Mouse (Mus musculus) cerebellum, adult 2 months (tissue): Measurements from ENCODE around the gene Rgs10. TPM values are rescaled to one million over a fixed set of nuclear protein-coding genes. Genes with fewer than 3 reads are reported as not detected.

Source experiments
- DNase-seq, 2 experiments: peaks; one replicate each; pipeline ENCODE4 v3.0.0; 2021
- H3K27ac ChIP-seq: fragments of 200-500 bp; 2 replicates; pipeline ENCODE4 v1.5.1; 2012; ENCODE audit warnings: low read length, control low read depth, inconsistent platforms; ENCODE audit not compliant: insufficient read depth
- H3K27me3 ChIP-seq: fragments of 200-500 bp; 2 replicates; pipeline ENCODE4 v1.6.1; 2012; ENCODE audit warnings: inconsistent platforms, mild to moderate bottlenecking, low read length, moderate library complexity; ENCODE audit not compliant: control insufficient read depth, insufficient read depth
- H3K4me1 ChIP-seq: fragments of 200-500 bp; 2 replicates; pipeline ENCODE4 v1.6.1; 2011; ENCODE audit warnings: low read length; ENCODE audit not compliant: control insufficient read depth, insufficient read depth
- H3K4me3 ChIP-seq: fragments of 200-500 bp; replicated peaks from 2 replicates; pipeline ENCODE3; 2011; ENCODE audit warnings: mild to moderate bottlenecking, low read depth, low read length, control low read depth; ENCODE audit not compliant: insufficient read depth
- CTCF ChIP-seq: fragments of 200-500 bp; IDR thresholded peaks from 2 replicates; pipeline ENCODE4 v1.5.1; 2011; ENCODE audit warnings: low read depth, mild to moderate bottlenecking, control low read depth, low read length, moderate library complexity, borderline replicate concordance; ENCODE audit not compliant: insufficient read depth
- POLR2A ChIP-seq: fragments of 200-500 bp; IDR thresholded peaks from 2 replicates; pipeline ENCODE4 v1.6.1; 2011; ENCODE audit warnings: low read length, control low read depth, borderline replicate concordance; ENCODE audit not compliant: insufficient read depth
- WGBS: fragments of 180-500 bp; shearing (Covaris S2); methylation state at CpG from one replicate; pipeline ENCODE4 v1.1.7; 2018; 5-methylcytosine and 5-hydroxymethylcytosine counted together
- polyA plus RNA-seq: library from polyadenylated mRNA; depleted of rRNA; stranded (reverse); fragments of >200 nt; gene quantifications from 2 replicates; pipeline ENCODE4 v1.2.3, GENCODE M21; 2012

Rgs10 gene
- polyA plus RNA-seq, 1 experiment, result 73.0 TPM

- WGBS, result 77% methylated on average over 10 of the region's 10 CpGs
- no peak for TF ChIP-seq CTCF
Observed at GRCm38 (mm10) chr7:128403128-128403527, 15.4 kb downstream of the Rgs10 start.

GRCm38 (mm10) chr7:128402577-128402976, 16.0 kb downstream of the Rgs10 start:
- Histone ChIP-seq H3K4me1 (no peaks in the 10 kb centered on the region), H3K27ac (no peak overlapping the region), H3K27me3 (no peaks in the 10 kb centered on the region), H3K4me3 (no peak overlapping the region)
- no peak for DNase-seq
- 85% methylated on average over 8 of the region's 8 CpGs for WGBS
- TF ChIP-seq POLR2A, result no peak
- TF ChIP-seq CTCF, result no peak

More at GRCm38 (mm10) chr7:128403128-128403527, 15.4 kb downstream of the Rgs10 start:
- Histone ChIP-seq H3K27me3 (no peaks in the 10 kb centered on the region), H3K4me3 (no peak overlapping the region), H3K27ac (no peak overlapping the region), H3K4me1 (no peaks in the 10 kb centered on the region)
- DNase-seq, result no peak

GRCm38 (mm10) chr7:128398664-128399063, 19.9 kb downstream of the Rgs10 start:
- no peak overlapping the region for H3K4me3 ChIP-seq
- H3K4me1 ChIP-seq, result no peaks in the 10 kb centered on the region
- H3K27ac ChIP-seq, result no peak overlapping the region
- H3K27me3 ChIP-seq, result no peaks in the 10 kb centered on the region
- no peak for DNase-seq
- TF ChIP-seq POLR2A (no peak), CTCF (no peak)
- 88% methylated on average over 4 of the region's 4 CpGs for WGBS

DNA sequence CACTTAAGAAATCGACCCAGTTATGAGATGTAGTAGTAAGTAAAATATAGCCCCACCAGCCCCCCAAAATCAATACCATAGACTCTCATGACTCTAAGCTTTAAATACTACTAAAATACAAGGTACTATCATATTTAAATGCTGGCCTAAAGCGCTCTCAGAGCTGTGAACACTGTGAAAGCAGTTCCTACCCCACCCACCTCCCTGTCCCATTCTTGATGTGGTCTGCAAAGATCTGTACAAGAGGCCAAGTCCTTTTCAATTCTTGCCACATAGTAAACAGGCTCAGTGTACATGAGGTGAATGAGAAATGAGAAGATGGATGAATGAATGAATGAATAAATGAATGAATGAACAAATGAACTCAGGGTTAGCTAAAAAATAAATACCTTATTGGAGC, 21.5 kb downstream of the Rgs10 start:
- TF ChIP-seq POLR2A, result no peak
- TF ChIP-seq CTCF, result no peak
- Histone ChIP-seq H3K4me1 (no peaks in the 10 kb centered on the region), H3K27ac (no peak overlapping the region), H3K4me3 (no peak overlapping the region), H3K27me3 (no peaks in the 10 kb centered on the region)
- 59% methylated on average over 2 of the region's 2 CpGs for WGBS
- no peak for DNase-seq

- TF ChIP-seq POLR2A (no peak), CTCF (no peak)
- no peaks in the 10 kb centered on the region for H3K4me1 ChIP-seq
- WGBS, result 77% methylated on average over 4 of the region's 4 CpGs
- H3K4me3 ChIP-seq, result no peak overlapping the region
- DNase-seq, result no peak
- no peak overlapping the region for H3K27ac ChIP-seq
- H3K27me3 ChIP-seq, result no peaks in the 10 kb centered on the region
Observed at GRCm38 (mm10) chr7:128393756-128394155, 24.8 kb downstream of the Rgs10 start.

GRCm38 (mm10) chr7:128392972-128393314, 25.6 kb downstream of the Rgs10 start:
- no peak overlapping the region for H3K27ac ChIP-seq
- H3K4me3 ChIP-seq, result no peak overlapping the region
- no peak for DNase-seq
- no peaks in the 10 kb centered on the region for H3K27me3 ChIP-seq
- no peaks in the 10 kb centered on the region for H3K4me1 ChIP-seq
- no peak for TF ChIP-seq CTCF
- 34% methylated on average over 5 of the region's 5 CpGs for WGBS

GRCm38 (mm10) chr7:128392071-128392971, 26.2 kb downstream of the Rgs10 start:
- no peak overlapping the region for H3K27ac ChIP-seq
- H3K4me1 ChIP-seq, result no peaks in the 10 kb centered on the region
- peak in 1 of 2 experiments; percentile 9 for DNase-seq
- no peak for TF ChIP-seq CTCF
- no peak for TF ChIP-seq POLR2A
- WGBS, result 89% methylated on average over 18 of the region's 18 CpGs
- H3K4me3 ChIP-seq, result no peak overlapping the region
- no peaks in the 10 kb centered on the region for H3K27me3 ChIP-seq

DNA sequence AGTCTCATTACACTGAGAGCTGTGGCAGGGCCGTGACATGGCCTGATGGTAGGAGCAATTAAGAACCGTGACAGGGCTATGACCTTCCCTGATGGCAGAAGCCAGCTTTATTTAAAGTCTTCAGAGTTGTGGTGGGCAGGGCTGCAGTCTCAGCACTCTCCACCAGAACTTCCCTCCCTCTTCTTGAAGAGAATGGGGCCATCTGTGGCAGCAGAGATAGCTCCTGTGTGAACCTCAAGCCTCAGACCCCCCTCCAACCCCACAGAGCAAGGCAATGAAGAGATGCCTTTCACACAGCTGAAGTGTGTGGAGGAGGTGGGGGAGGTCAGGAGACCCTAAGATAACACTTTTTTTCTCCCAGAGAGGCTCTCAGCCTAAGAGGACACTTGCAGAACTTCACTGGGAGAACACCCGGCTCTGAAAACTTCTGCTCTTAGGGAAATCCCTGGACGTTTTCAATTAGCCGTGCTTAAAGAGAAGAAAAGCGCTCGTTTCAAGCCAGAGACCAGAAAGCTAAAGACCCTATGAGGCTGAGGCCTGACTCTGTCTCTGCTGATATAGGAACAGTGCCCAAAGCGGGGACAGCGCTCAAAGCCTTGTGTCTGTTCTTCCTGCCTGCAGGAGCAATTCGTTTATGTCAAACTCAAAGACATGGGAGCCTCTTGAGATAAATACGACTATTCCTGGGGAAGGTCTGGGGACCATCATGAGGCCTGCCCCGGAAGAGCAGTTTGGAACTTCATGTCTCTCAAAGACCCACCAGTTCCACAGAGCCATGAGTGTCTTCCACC, 27.1 kb downstream of the Rgs10 start:
- Histone ChIP-seq H3K4me3 (no peak overlapping the region), H3K27ac (no peak overlapping the region), H3K27me3 (no peaks in the 10 kb centered on the region), H3K4me1 (no peaks in the 10 kb centered on the region)
- TF ChIP-seq CTCF (no peak), POLR2A (no peak)
- DNase-seq, result no peak
- 62% methylated on average over 12 of the region's 12 CpGs for WGBS
